In the genomic region with DNA sequence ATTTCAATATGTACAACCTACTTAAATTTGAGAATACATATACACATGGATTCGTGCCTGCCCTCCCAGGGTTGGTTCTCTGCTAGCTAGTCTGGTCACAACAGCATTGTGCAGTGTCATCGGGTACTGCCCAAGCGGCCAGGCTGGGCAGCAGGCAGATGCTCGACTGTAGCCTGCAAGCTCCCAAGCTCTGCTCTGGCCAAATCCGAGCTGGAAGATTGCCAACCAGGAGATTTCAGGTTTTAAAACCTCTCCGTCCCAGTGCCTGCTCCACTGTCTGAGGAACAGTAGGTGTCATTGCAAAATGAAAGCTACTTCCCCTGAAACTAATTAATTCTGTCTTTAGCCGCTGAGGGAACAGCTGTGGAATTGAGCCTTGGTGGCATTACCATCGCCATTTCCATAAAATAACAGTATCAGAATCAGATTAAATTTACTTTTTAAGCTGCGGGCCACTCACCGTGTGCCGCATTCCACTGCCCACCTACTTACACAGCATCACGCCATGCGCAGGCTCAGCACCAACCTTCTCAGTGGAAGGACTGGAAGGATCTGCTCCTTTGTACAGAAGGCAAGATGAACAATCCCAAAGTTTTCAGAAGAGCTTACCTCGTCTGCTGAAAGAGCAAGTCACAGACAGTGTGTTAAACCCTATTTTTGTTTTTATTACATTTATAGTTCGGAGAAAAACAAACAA, we compare ENCODE assay signal across 11 mouse cellular contexts. TPM values are rescaled to one million over a fixed set of nuclear protein-coding genes. Genes with fewer than 3 reads are reported as not detected.
DNase-seq lines count a peak whose midpoint lies in the region; ATAC-seq lines count a peak whose summit lies in the region.
"Had no signal": no experiment of that assay in that cellular context is flagged by ENCODE, and none has a peak within 500 bp of the region (broad histone marks: within the 10 kb centered on the region; RNA-seq: fewer than 3 reads in every experiment).

No protein-coding gene starts in this region.

- no peaks in the 10 kb centered on the region for H3K36me3 ChIP-seq in hindbrain, embryonic 13.5 days
- H3K36me3 ChIP-seq in hindbrain, embryonic 11.5 days (ENCODE audit: control insufficient read depth, insufficient read depth, low read length) = no peaks in the 10 kb centered on the region
- no peaks in the 10 kb centered on the region for H3K36me3 ChIP-seq in forebrain, embryonic 11.5 days (ENCODE audit: control insufficient read depth, insufficient read depth, low read length)
- H3K36me3 ChIP-seq in midbrain, embryonic 13.5 days = no peaks in the 10 kb centered on the region; the same call in 1 of the 2 replicates
- H3K36me3 ChIP-seq in kidney, embryonic 16.5 days (ENCODE audit: insufficient read depth, low read length) = no peaks in the 10 kb centered on the region
- H3K36me3 ChIP-seq: liver, embryonic 13.5 days had no signal

- H3K27ac ChIP-seq in hindbrain, embryonic 13.5 days = no peak overlapping the region
- H3K27ac ChIP-seq in hindbrain, embryonic 11.5 days (ENCODE audit: low read depth, low read length) = no peak overlapping the region
- no peak overlapping the region for H3K27ac ChIP-seq in forebrain, embryonic 11.5 days (ENCODE audit: low read depth, low read length)
- no peak overlapping the region for H3K27ac ChIP-seq in midbrain, embryonic 13.5 days
- no peak overlapping the region for H3K27ac ChIP-seq in kidney, embryonic 16.5 days (ENCODE audit: low read length)
- H3K27ac ChIP-seq: liver, embryonic 13.5 days had no signal

- no peak overlapping the region for H3K4me2 ChIP-seq in hindbrain, embryonic 13.5 days
- H3K4me2 ChIP-seq in hindbrain, embryonic 11.5 days (replicated peaks; ENCODE audit: low read depth, low read length) = no peak overlapping the region
- no peak overlapping the region for H3K4me2 ChIP-seq in forebrain, embryonic 11.5 days (ENCODE audit: low read depth, low read length, severe bottlenecking)
- no peak overlapping the region for H3K4me2 ChIP-seq in midbrain, embryonic 13.5 days (replicated peaks)
- no peak overlapping the region for H3K4me2 ChIP-seq in kidney, embryonic 16.5 days (replicated peaks; ENCODE audit: low read depth, low read length)
- H3K4me2 ChIP-seq: liver, embryonic 13.5 days had no signal

- no peak overlapping the region for H3K4me3 ChIP-seq in hindbrain, embryonic 13.5 days
- H3K4me3 ChIP-seq in hindbrain, embryonic 11.5 days (ENCODE audit: low read depth, low read length) = no peak overlapping the region
- H3K4me3 ChIP-seq in forebrain, embryonic 11.5 days (ENCODE audit: low read depth, low read length) = no peak overlapping the region
- no peak overlapping the region for H3K4me3 ChIP-seq in midbrain, embryonic 13.5 days (replicated peaks)
- H3K4me3 ChIP-seq in kidney, embryonic 16.5 days (ENCODE audit: low read length) = no peak overlapping the region
- H3K4me3 ChIP-seq: liver, embryonic 13.5 days had no signal

- H3K9me3 ChIP-seq in hindbrain, embryonic 13.5 days = no peaks in the 10 kb centered on the region
- H3K9me3 ChIP-seq in hindbrain, embryonic 11.5 days (ENCODE audit: control insufficient read depth, low read length) = no peaks in the 10 kb centered on the region
- H3K9me3 ChIP-seq in forebrain, embryonic 11.5 days (ENCODE audit: control insufficient read depth, low read length) = no peaks in the 10 kb centered on the region; the same call in 1 of the 2 replicates
- H3K9me3 ChIP-seq in midbrain, embryonic 13.5 days = no peaks in the 10 kb centered on the region
- H3K9me3 ChIP-seq in kidney, embryonic 16.5 days (ENCODE audit: low read length) = 0 out of 2 replicates have a peak, but pooled peaks cover 3% of the 10 kb centered on the region

- H3K9ac ChIP-seq in hindbrain, embryonic 13.5 days = no peak overlapping the region
- H3K9ac ChIP-seq in hindbrain, embryonic 11.5 days (ENCODE audit: low read depth, low read length) = no peak overlapping the region
- H3K9ac ChIP-seq in forebrain, embryonic 11.5 days (ENCODE audit: low read length) = no peak overlapping the region
- no peak overlapping the region for H3K9ac ChIP-seq in midbrain, embryonic 13.5 days (replicated peaks)
- H3K9ac ChIP-seq in kidney, embryonic 16.5 days (replicated peaks; ENCODE audit: low read length) = no peak overlapping the region
- H3K9ac ChIP-seq: liver, embryonic 13.5 days had no signal

- no peak for DNase-seq in hindbrain, embryonic 11.5 days (ENCODE audit: low spot score)
- peak; percentile 63 to 73 for DNase-seq in cerebellum, adult 18-20 months
- peak; percentile 53 for DNase-seq in forebrain, embryonic 11.5 days (ENCODE audit: low spot score)
- DNase-seq in ovary, postnatal 10 days (ENCODE audit: low spot score) = no peak
- DNase-seq: liver, embryonic 13.5 days; right cerebral cortex, postnatal 4 days; thymus, adult 2 months had no signal

- peak; percentile 53; the same call in 1 of the 2 replicates for ATAC-seq in hindbrain, embryonic 13.5 days (ENCODE audit: low FRiP score)
- ATAC-seq in hindbrain, embryonic 11.5 days (ENCODE audit: low FRiP score) = no peak; the same call in 1 of the 2 replicates
- 0 out of 2 replicates have a peak, but pooled peaks have one; percentile 34 for ATAC-seq in forebrain, embryonic 11.5 days (replicated peaks; ENCODE audit: low FRiP score)
- ATAC-seq in midbrain, embryonic 13.5 days = peak; percentile 83
- no peak for ATAC-seq in CD4-positive, CD25-positive, alpha-beta regulatory T cell, adult 4 months
- no peak for ATAC-seq in kidney, embryonic 16.5 days (ENCODE audit: low FRiP score, low TSS enrichment)

- H3K4me1 ChIP-seq in hindbrain, embryonic 13.5 days (replicated peaks) = peaks cover 17% of the 10 kb centered on the region
- H3K4me1 ChIP-seq in hindbrain, embryonic 11.5 days (replicated peaks; ENCODE audit: control insufficient read depth, insufficient read depth, low read length) = no peaks in the 10 kb centered on the region
- H3K4me1 ChIP-seq in forebrain, embryonic 11.5 days (replicated peaks; ENCODE audit: control insufficient read depth, insufficient read depth, low read length) = 0 out of 2 replicates have a peak, but pooled peaks cover 1% of the 10 kb centered on the region
- peaks cover 21% of the 10 kb centered on the region for H3K4me1 ChIP-seq in midbrain, embryonic 13.5 days (replicated peaks)
- H3K4me1 ChIP-seq in kidney, embryonic 16.5 days (ENCODE audit: insufficient read depth, low read length) = no peaks in the 10 kb centered on the region
- H3K4me1 ChIP-seq: liver, embryonic 13.5 days had no signal

- peaks cover 27% of the 10 kb centered on the region for H3K27me3 ChIP-seq in hindbrain, embryonic 13.5 days
- H3K27me3 ChIP-seq in hindbrain, embryonic 11.5 days (ENCODE audit: control insufficient read depth, insufficient read depth, low read length) = peaks cover 8% of the 10 kb centered on the region; the same call in 1 of the 2 replicates
- H3K27me3 ChIP-seq in forebrain, embryonic 11.5 days (ENCODE audit: control insufficient read depth, insufficient read depth, low read length) = peaks cover 9% of the 10 kb centered on the region
- H3K27me3 ChIP-seq in midbrain, embryonic 13.5 days = peaks cover 29% of the 10 kb centered on the region
- H3K27me3 ChIP-seq in kidney, embryonic 16.5 days (ENCODE audit: insufficient read depth, low read length) = peaks cover 12% of the 10 kb centered on the region

- 54% methylated on average over 15 of the region's 15 CpGs for WGBS in hindbrain, embryonic 13.5 days
- WGBS in hindbrain, embryonic 11.5 days = 74% methylated on average over 15 of the region's 15 CpGs
- 61% methylated on average over 15 of the region's 15 CpGs for WGBS in forebrain, embryonic 11.5 days
- WGBS in midbrain, embryonic 13.5 days = 44% methylated on average over 15 of the region's 15 CpGs
- WGBS in kidney, embryonic 16.5 days = 72% methylated on average over 15 of the region's 15 CpGs

RNA-seq across cellular contexts. Expression of a gene that starts 10.4 kb away (rescaled TPM):
- polyA plus RNA-seq in hindbrain, embryonic 13.5 days (2015; fragmentation: Nextera tagmentation; extraction: Ambion mirVana) = 0.40 and 0.88 TPM in 2 replicates
- polyA plus RNA-seq in hindbrain, embryonic 11.5 days (2014; fragmentation: Nextera tagmentation; extraction: Ambion mirVana) = 0.59 and 1.4 TPM in 2 replicates
- polyA plus RNA-seq in forebrain, embryonic 11.5 days (2014; fragmentation: Nextera tagmentation; extraction: Ambion mirVana) = 0.75 TPM in 1 of 2 replicates, not detected in the other
- 0.43 and 0.58 TPM in 2 replicates for polyA plus RNA-seq in midbrain, embryonic 13.5 days (2015; fragmentation: Nextera tagmentation; extraction: Ambion mirVana)
- polyA plus RNA-seq in CD4-positive, CD25-positive, alpha-beta regulatory T cell, adult 4 months (2017; shearing (Covaris generic)) = not detected
- polyA plus RNA-seq in kidney, embryonic 16.5 days (2015; fragmentation: Nextera tagmentation; extraction: Ambion mirVana) = 1.0 and 1.1 TPM in 2 replicates
- polyA plus RNA-seq: liver, embryonic 13.5 days had no signal

RNA-seq across cellular contexts. Expression of a gene that starts 21.9 kb away (rescaled TPM):
- 9.5 and 10.1 TPM in 2 replicates for polyA plus RNA-seq in hindbrain, embryonic 13.5 days (2015; fragmentation: Nextera tagmentation; extraction: Ambion mirVana)
- polyA plus RNA-seq in hindbrain, embryonic 11.5 days (2014; fragmentation: Nextera tagmentation; extraction: Ambion mirVana) = 6.9 TPM in 2 replicates
- 7.8 and 10.5 TPM in 2 replicates for polyA plus RNA-seq in forebrain, embryonic 11.5 days (2014; fragmentation: Nextera tagmentation; extraction: Ambion mirVana)
- polyA plus RNA-seq in midbrain, embryonic 13.5 days (2015; fragmentation: Nextera tagmentation; extraction: Ambion mirVana) = 7.7 and 9.0 TPM in 2 replicates
- polyA plus RNA-seq in CD4-positive, CD25-positive, alpha-beta regulatory T cell, adult 4 months (2017; shearing (Covaris generic)) = 10 to 100 TPM in 1 of 2 experiments, 1 to 10 TPM in 1; 5.6 to 13.0 TPM
- 20.0 and 20.8 TPM in 2 replicates for polyA plus RNA-seq in kidney, embryonic 16.5 days (2015; fragmentation: Nextera tagmentation; extraction: Ambion mirVana)

Comparison
In these comparisons a context has a peak if more than half of its experiments do, and no peak if none do; other contexts are left out.
1. ATAC-seq: peak in hindbrain, embryonic 13.5 days (single experiment), forebrain, embryonic 11.5 days (single experiment) and midbrain, embryonic 13.5 days (single experiment); none in hindbrain, embryonic 11.5 days (single experiment), CD4-positive, CD25-positive, alpha-beta regulatory T cell, adult 4 months (single experiment) and kidney, embryonic 16.5 days (single experiment).
2. DNase-seq: peak in cerebellum, adult 18-20 months (2 of 2) and forebrain, embryonic 11.5 days (single experiment); none in hindbrain, embryonic 11.5 days (single experiment) and ovary, postnatal 10 days (single experiment).